Mouse (Mus musculus) neural tube, embryonic 15.5 days (tissue): ENCODE results near the gene Rcsd1. TPM values are rescaled to one million over a fixed set of nuclear protein-coding genes. Genes with fewer than 3 reads are reported as not detected.
"Not testable (repeated sequence)": the region's sequence is repeated elsewhere in the genome, so short reads cannot be mapped to it uniquely, and the experiment has no call there.

Experiments used
- ATAC-seq: fragments of 200-750 bp; cut with Nextera tagmentation; 2 replicates; pipeline ENCODE4 v1.8.0; 2017; ENCODE audit warnings: mild to moderate bottlenecking, moderate TSS enrichment, moderate library complexity; ENCODE audit not compliant: low FRiP score
- H3K27ac ChIP-seq: fragments of 300-500 bp; sonication (generic); replicated peaks from 2 replicates; pipeline ENCODE4 v1.5.1; 2015; ENCODE audit warnings: mild to moderate bottlenecking, inconsistent platforms
- H3K27me3 ChIP-seq: fragments of 300-500 bp; sonication (generic); replicated peaks from 2 replicates; pipeline ENCODE4 v1.6.1; 2015; ENCODE audit warnings: inconsistent platforms
- H3K36me3 ChIP-seq: fragments of 300-500 bp; sonication (generic); 2 replicates; pipeline ENCODE4 v1.6.1; 2015; ENCODE audit warnings: inconsistent platforms
- H3K4me1 ChIP-seq: fragments of 300-500 bp; sonication (generic); 2 replicates; pipeline ENCODE4 v1.6.1; 2015; ENCODE audit warnings: inconsistent platforms
- H3K4me2 ChIP-seq: fragments of 300-500 bp; sonication (generic); 2 replicates; pipeline ENCODE4 v1.6.1; 2015; ENCODE audit warnings: inconsistent platforms, mild to moderate bottlenecking, moderate library complexity
- H3K4me3 ChIP-seq: fragments of 300-500 bp; sonication (generic); replicated peaks from 2 replicates; pipeline ENCODE4 v1.5.1; 2015; ENCODE audit warnings: mild to moderate bottlenecking, inconsistent platforms
- H3K9ac ChIP-seq: fragments of 300-500 bp; sonication (generic); replicated peaks from 2 replicates; pipeline ENCODE4 v1.6.1; 2015; ENCODE audit warnings: mild to moderate bottlenecking, inconsistent platforms
- H3K9me3 ChIP-seq: fragments of 300-500 bp; sonication (generic); replicated peaks from 2 replicates; pipeline ENCODE4 v1.6.1; 2016; ENCODE audit warnings: inconsistent platforms
- whole genome bisulfite sequencing: fragments of 180-500 bp; shearing (Covaris S2); methylation state at CpG from one replicate; pipeline ENCODE4 v1.1.7; 2015; ENCODE audit warnings: mixed read lengths; 5-methylcytosine and 5-hydroxymethylcytosine counted together
- polyA plus RNA-seq: library from polyadenylated mRNA; unstranded; fragments of >200 nt; fragmentation: Nextera tagmentation; extraction: Ambion mirVana; gene quantifications from 2 replicates; pipeline ENCODE4 v1.2.1, GENCODE M21; 2015

Gene Rcsd1
- polyA plus RNA-seq, 1 experiment from 2014 or later: 8.1 TPM

GRCm38 (mm10) chr1:165684261-165685203 is 25.0 kb downstream of the Rcsd1 start:
- WGBS: 68% methylated on average over 15 of the region's 15 CpGs
- no peaks in the 10 kb centered on the region for H3K4me1 ChIP-seq
- no peak overlapping the region for H3K9ac ChIP-seq
- no peaks in the 10 kb centered on the region for H3K27me3 ChIP-seq
- H3K36me3 ChIP-seq: no peaks in the 10 kb centered on the region
- no peak overlapping the region for H3K4me2 ChIP-seq
- no peaks in the 10 kb centered on the region for H3K9me3 ChIP-seq
- 0 out of 2 replicates have a peak overlapping the region, but pooled peaks have one; percentile 18 for H3K27ac ChIP-seq
- ATAC-seq: no peak
- H3K4me3 ChIP-seq: no peak overlapping the region

DNA sequence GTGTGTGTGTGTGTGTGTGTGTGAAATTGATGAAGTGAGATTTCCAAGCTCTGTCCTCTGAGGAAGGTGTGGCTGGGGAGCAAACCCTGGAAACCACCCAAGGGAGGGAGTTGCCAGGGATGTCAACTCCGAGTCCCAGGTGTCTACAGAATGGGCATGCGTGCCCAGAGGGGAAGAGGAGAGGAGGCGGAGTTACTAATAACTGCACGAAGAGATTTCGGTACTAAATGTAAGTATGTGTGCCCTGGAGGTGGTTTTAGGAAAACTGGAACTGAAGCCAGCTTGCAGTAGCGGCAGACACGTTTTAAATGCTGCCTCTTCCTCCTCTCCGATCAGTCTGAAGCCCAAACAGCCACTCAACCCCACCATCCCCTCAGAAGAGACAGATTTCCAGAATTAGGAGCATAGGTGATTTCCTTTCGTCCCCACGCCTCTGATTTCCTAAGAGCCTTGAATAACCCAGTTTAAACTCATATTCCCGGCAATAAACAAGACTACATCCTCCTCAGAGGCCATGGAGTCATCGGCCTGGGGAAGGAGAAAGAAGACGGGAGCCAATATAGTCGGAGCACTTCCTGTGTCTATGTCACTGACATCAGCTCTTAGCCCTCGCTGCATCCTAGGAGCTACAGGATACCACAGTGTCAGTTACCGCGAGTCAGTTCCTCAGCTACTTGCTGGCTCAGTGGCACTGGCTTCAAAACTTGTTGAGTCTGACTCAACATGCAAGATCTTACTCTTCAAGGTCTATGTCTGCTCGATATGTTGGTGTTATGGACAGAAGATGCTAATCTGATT is 27.3 kb downstream of the Rcsd1 start:
- ATAC-seq: no peak
- Histone ChIP-seq H3K4me2 (no peak overlapping the region), H3K4me3 (no peak overlapping the region)

GRCm38 (mm10) chr1:165681045-165681794 is 28.3 kb downstream of the Rcsd1 start:
- H3K4me2 ChIP-seq: no peak overlapping the region
- no peaks in the 10 kb centered on the region for H3K9me3 ChIP-seq
- ATAC-seq: no peak
- no peaks in the 10 kb centered on the region for H3K4me1 ChIP-seq
- H3K4me3 ChIP-seq: no peak overlapping the region
- H3K27ac ChIP-seq: no peak overlapping the region
- H3K9ac ChIP-seq: no peak overlapping the region
- no peaks in the 10 kb centered on the region for H3K36me3 ChIP-seq
- 65% methylated on average over 13 of the region's 13 CpGs for WGBS
- H3K27me3 ChIP-seq: no peaks in the 10 kb centered on the region

More for the DNA sequence above, 27.3 kb downstream of the Rcsd1 start:
- Histone ChIP-seq H3K9me3 (no peaks in the 10 kb centered on the region), H3K4me1 (no peaks in the 10 kb centered on the region), H3K9ac (no peak overlapping the region), H3K36me3 (no peaks in the 10 kb centered on the region), H3K27ac (no peak overlapping the region), H3K27me3 (no peaks in the 10 kb centered on the region)
- 77% methylated on average over 18 of the region's 18 CpGs for WGBS

DNA sequence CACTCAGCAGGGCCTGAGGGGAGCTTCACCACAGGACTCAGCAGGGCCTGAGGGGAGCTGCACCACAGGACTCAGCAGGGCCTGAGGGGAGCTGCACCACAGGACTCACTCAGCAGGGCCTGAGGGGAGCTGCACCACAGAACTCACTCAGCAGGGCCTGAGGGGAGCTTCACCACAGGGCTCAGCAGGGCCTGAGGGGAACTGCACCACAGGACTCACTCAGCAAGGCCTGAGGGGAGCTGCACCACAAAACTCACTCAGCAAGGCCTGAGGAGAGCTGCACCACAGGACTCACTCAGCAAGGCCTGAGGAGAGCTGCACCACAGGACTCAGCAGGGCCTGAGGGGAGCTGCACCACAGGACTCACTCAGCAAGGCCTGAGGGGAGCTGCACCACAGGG is 29.5 kb downstream of the Rcsd1 start:
- not testable (repeated sequence) for H3K4me2 ChIP-seq, H3K9me3 ChIP-seq, ATAC-seq, H3K9ac ChIP-seq, H3K36me3 ChIP-seq, H3K27ac ChIP-seq, H3K4me1 ChIP-seq, H3K27me3 ChIP-seq, H3K4me3 ChIP-seq

- Histone ChIP-seq H3K4me1 (no peaks in the 10 kb centered on the region), H3K27ac (no peak overlapping the region), H3K4me2 (no peak overlapping the region), H3K4me3 (no peak overlapping the region), H3K9me3 (no peaks in the 10 kb centered on the region), H3K9ac (no peak overlapping the region), H3K27me3 (no peaks in the 10 kb centered on the region), H3K36me3 (no peaks in the 10 kb centered on the region)
- 51% methylated on average over 3 of the region's 3 CpGs for WGBS
- ATAC-seq: no peak
Observed at GRCm38 (mm10) chr1:165679618-165679997, 29.9 kb downstream of the Rcsd1 start.

DNA sequence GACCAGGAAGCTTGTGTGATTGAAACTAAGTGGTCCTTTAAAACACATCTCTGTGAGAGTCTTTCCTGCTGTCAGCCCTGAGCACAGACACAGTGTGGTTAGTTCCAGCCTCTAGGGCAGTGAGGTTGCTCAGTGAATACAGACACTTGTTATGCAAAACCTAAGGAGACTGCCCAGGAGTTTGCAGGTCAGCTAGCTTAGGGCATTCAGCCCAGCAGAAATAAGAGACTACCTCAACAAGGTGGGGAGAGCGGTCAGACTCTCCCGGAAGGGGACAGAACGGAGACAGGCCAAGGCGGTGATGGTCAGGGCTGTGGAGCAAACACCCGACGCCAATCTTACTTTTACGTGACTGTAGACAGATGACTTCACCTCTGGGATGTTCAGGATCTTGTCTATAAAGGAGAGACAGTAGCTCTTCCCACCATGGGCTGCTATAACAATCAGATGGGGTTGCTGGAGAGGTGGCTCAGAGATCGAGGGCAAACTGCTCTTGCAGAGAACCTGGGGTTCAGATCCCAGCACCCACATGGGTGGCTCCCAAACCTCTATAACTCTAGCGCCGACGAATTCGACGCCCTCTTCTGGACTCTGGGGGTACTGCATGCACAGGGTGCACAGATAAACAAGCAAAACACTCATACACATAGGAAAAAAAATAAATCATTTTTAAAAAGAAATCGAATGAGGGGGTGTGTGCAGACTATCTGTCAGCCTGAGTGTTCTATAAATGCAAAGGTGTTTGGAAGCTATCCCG is 30.5 kb downstream of the Rcsd1 start:
- Histone ChIP-seq H3K4me2 (no peak overlapping the region), H3K9ac (no peak overlapping the region), H3K36me3 (no peaks in the 10 kb centered on the region), H3K27me3 (no peaks in the 10 kb centered on the region), H3K27ac (no peak overlapping the region), H3K9me3 (no peaks in the 10 kb centered on the region), H3K4me1 (no peaks in the 10 kb centered on the region), H3K4me3 (no peak overlapping the region)
- WGBS: 71% methylated on average over 15 of the region's 15 CpGs
- ATAC-seq: no peak

DNA sequence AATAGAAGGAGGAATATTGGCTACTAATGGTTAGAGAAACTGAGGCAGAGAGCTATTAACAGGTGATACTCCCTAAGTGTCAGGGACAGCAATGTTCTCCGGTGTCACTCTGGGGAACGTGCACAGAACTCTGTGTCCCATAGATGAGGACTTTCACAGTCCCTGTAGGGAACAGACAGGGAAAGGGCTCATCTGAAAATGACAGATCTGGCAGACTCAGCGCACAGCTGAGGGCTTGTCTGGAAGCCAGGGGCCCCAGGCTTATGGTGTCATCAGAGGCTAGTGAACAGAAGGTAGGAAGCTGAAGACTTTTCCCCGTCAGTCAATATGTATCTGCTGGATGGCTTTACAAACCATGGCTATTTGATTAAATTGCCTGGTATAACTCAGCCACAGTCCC is 32.0 kb downstream of the Rcsd1 start:
- H3K27me3 ChIP-seq: no peaks in the 10 kb centered on the region
- WGBS: 69% methylated on average over 4 of the region's 4 CpGs
- no peaks in the 10 kb centered on the region for H3K9me3 ChIP-seq
- no peak overlapping the region for H3K27ac ChIP-seq
- H3K36me3 ChIP-seq: no peaks in the 10 kb centered on the region
- no peak overlapping the region for H3K4me2 ChIP-seq
- H3K4me3 ChIP-seq: no peak overlapping the region
- H3K4me1 ChIP-seq: no peaks in the 10 kb centered on the region
- H3K9ac ChIP-seq: no peak overlapping the region
- no peak for ATAC-seq

DNA sequence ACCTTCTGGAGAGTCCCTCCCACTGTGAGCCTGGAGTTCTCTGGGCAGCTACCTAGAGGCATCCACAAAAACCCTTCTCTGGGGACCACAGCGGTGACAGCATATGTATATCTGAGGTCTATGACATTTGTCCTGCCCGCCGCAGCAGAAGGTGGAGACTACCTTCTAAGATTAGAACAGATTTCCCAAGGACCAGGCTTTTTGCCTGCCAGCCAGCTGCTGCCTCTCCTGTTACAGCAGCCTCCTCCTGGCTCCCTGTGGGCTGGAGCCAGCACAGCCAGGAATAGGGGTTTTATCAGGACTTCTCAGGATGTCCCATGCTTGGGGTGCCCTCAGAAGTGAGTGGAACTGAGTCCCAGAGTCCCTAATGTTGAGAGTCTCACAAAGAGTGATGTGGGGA is 32.6 kb downstream of the Rcsd1 start:
- H3K36me3 ChIP-seq: no peaks in the 10 kb centered on the region
- no peak for ATAC-seq
- WGBS: 84% methylated on average over 3 of the region's 3 CpGs
- H3K27me3 ChIP-seq: no peaks in the 10 kb centered on the region
- H3K9ac ChIP-seq: no peak overlapping the region
- H3K27ac ChIP-seq: no peak overlapping the region
- H3K4me2 ChIP-seq: no peak overlapping the region
- no peaks in the 10 kb centered on the region for H3K4me1 ChIP-seq
- H3K4me3 ChIP-seq: no peak overlapping the region
- H3K9me3 ChIP-seq: no peaks in the 10 kb centered on the region

GRCm38 (mm10) chr1:165675167-165675566 is 34.4 kb downstream of the Rcsd1 start:
- no peaks in the 10 kb centered on the region for H3K27me3 ChIP-seq
- no peak for ATAC-seq
- H3K9me3 ChIP-seq: no peaks in the 10 kb centered on the region
- no peak overlapping the region for H3K4me2 ChIP-seq
- H3K27ac ChIP-seq: no peak overlapping the region
- H3K4me3 ChIP-seq: no peak overlapping the region
- H3K4me1 ChIP-seq: no peaks in the 10 kb centered on the region
- 91% methylated on average over 9 of the region's 9 CpGs for WGBS
- H3K9ac ChIP-seq: no peak overlapping the region
- no peaks in the 10 kb centered on the region for H3K36me3 ChIP-seq

DNA sequence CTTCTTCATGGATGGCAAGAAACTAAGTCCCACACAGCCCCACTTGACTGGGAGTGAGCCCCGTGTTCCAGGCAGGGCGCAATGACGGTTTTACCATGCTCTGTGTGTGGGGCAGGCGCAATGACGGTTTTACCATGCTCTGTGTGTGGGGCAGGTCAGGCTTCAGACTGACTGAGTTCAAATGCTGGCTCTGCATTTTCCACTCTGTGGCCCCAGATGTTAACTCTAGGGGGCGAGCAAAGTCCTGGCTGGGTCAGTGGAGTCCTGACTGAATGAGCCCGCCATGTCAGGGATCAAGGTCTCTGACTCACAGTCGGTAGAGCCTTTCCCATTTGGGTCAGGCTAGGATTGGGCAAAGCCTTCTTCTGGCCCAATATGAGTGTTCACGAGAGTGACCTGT is 37.2 kb downstream of the Rcsd1 start:
- H3K27me3 ChIP-seq: no peaks in the 10 kb centered on the region
- 78% methylated on average over 9 of the region's 9 CpGs for WGBS
- no peak overlapping the region for H3K9ac ChIP-seq
- H3K36me3 ChIP-seq: no peaks in the 10 kb centered on the region
- no peak for ATAC-seq
- H3K4me3 ChIP-seq: no peak overlapping the region
- H3K4me1 ChIP-seq: 0 out of 2 replicates have a peak, but pooled peaks cover 2% of the 10 kb centered on the region
- H3K27ac ChIP-seq: no peak overlapping the region
- no peaks in the 10 kb centered on the region for H3K9me3 ChIP-seq
- H3K4me2 ChIP-seq: no peak overlapping the region

DNA sequence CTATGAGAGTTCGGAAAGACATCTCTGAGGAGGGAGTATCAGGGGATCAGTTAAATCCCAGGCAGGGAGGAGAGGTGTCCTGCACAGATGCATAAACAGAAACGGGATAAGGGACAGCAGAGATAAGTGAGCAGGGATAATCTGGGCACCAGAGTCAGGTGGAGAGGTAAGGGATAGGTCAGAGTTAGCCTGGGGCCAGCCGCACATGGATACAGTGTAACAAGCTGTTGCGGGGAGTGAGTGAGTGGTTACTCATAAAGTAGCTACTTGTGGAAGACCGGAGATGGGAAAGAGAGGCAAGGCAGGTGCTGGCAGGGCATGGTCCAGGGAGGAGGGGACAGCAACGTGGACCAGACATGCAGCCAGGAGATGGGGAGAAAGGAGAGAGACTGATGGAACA is 39.5 kb downstream of the Rcsd1 start:
- Histone ChIP-seq H3K36me3 (no peaks in the 10 kb centered on the region), H3K9me3 (no peaks in the 10 kb centered on the region), H3K9ac (no peak overlapping the region), H3K4me3 (no peak overlapping the region), H3K4me1 (0 out of 2 replicates have a peak, but pooled peaks cover 4% of the 10 kb centered on the region), H3K27ac (no peak overlapping the region), H3K4me2 (no peak overlapping the region), H3K27me3 (no peaks in the 10 kb centered on the region)
- WGBS: 87% methylated on average over 6 of the region's 6 CpGs
- ATAC-seq: no peak
